Mouse (Mus musculus): ENCODE measurements at regions not wholly inside any gene's neighbourhood (a gene's known extent, or its start where the extent isn't known, plus 50 kb on each side); places are given as distances from the start of the nearest gene placed in this dataset.

GRCm38 (mm10) chr7:83489790-83490189, 94.9 kb upstream of the Tmc3 start:
- WGBS = 88% methylated on average over 1 of the region's 1 CpGs
- H3K4me2 ChIP-seq (ENCODE audit: low read depth, low read length) = no peak overlapping the region
- DNase-seq (ENCODE audit: low spot score) (peak; percentile 78), ATAC-seq (replicated peaks; ENCODE audit: insufficient number of reproducible peaks, low FRiP score, low TSS enrichment, low read depth) (no peak; the same call in 1 of the 2 replicates)
- H3K27me3 ChIP-seq (ENCODE audit: control insufficient read depth, insufficient read depth, low read length) = no peaks in the 10 kb centered on the region
- H3K27ac ChIP-seq (replicated peaks; ENCODE audit: low read depth, low read length) = no peak overlapping the region
- H3K9me3 ChIP-seq (replicated peaks; ENCODE audit: control insufficient read depth, low read length) = no peaks in the 10 kb centered on the region
- H3K4me3 ChIP-seq (ENCODE audit: low read depth, low read length) = no peak overlapping the region
- H3K36me3 ChIP-seq (replicated peaks; ENCODE audit: control insufficient read depth, insufficient read depth, low read depth, low read length) = no peaks in the 10 kb centered on the region
- no peaks in the 10 kb centered on the region for H3K4me1 ChIP-seq (ENCODE audit: control insufficient read depth, insufficient read depth, low read length)
- H3K9ac ChIP-seq (replicated peaks; ENCODE audit: low read length) = no peak overlapping the region

GRCm38 (mm10) chr7:83504996-83505645, 79.6 kb upstream of the Tmc3 start:
- 68% methylated on average over 2 of the region's 2 CpGs for WGBS
- DNase-seq (ENCODE audit: low spot score) = no peak

GRCm38 (mm10) chr7:83516295-83516694, 68.4 kb upstream of the Tmc3 start:
- 75% methylated on average over 4 of the region's 4 CpGs for WGBS
- H3K9me3 ChIP-seq (replicated peaks; ENCODE audit: control insufficient read depth, low read length) = no peaks in the 10 kb centered on the region
- no peaks in the 10 kb centered on the region for H3K4me1 ChIP-seq (ENCODE audit: control insufficient read depth, insufficient read depth, low read length)
- no peak for ATAC-seq (replicated peaks; ENCODE audit: insufficient number of reproducible peaks, low FRiP score, low TSS enrichment, low read depth)
- H3K27ac ChIP-seq (replicated peaks; ENCODE audit: low read depth, low read length) = no peak overlapping the region
- H3K9ac ChIP-seq (replicated peaks; ENCODE audit: low read length) = no peak overlapping the region
- H3K4me2 ChIP-seq (ENCODE audit: low read depth, low read length) = no peak overlapping the region
- no peaks in the 10 kb centered on the region for H3K36me3 ChIP-seq (replicated peaks; ENCODE audit: control insufficient read depth, insufficient read depth, low read depth, low read length)
- no peak for DNase-seq (ENCODE audit: low spot score)
- no peaks in the 10 kb centered on the region for H3K27me3 ChIP-seq (ENCODE audit: control insufficient read depth, insufficient read depth, low read length)
- H3K4me3 ChIP-seq (ENCODE audit: low read depth, low read length) = no peak overlapping the region

More at GRCm38 (mm10) chr7:83504996-83505645, 79.6 kb upstream of the Tmc3 start:
- no peak for ATAC-seq (replicated peaks; ENCODE audit: insufficient number of reproducible peaks, low FRiP score, low TSS enrichment, low read depth)
- no peak overlapping the region for H3K9ac ChIP-seq (replicated peaks; ENCODE audit: low read length)
- H3K27ac ChIP-seq (replicated peaks; ENCODE audit: low read depth, low read length) = no peak overlapping the region
- no peaks in the 10 kb centered on the region for H3K9me3 ChIP-seq (replicated peaks; ENCODE audit: control insufficient read depth, low read length)
- H3K27me3 ChIP-seq (ENCODE audit: control insufficient read depth, insufficient read depth, low read length) = no peaks in the 10 kb centered on the region
- no peaks in the 10 kb centered on the region for H3K36me3 ChIP-seq (replicated peaks; ENCODE audit: control insufficient read depth, insufficient read depth, low read depth, low read length)
- no peak overlapping the region for H3K4me3 ChIP-seq (ENCODE audit: low read depth, low read length)
- H3K4me2 ChIP-seq (ENCODE audit: low read depth, low read length) = no peak overlapping the region
- H3K4me1 ChIP-seq (ENCODE audit: control insufficient read depth, insufficient read depth, low read length) = no peaks in the 10 kb centered on the region

GRCm38 (mm10) chr7:83521511-83521910, 63.2 kb upstream of the Tmc3 start:
- 87% methylated on average over 7 of the region's 7 CpGs for WGBS
- no peaks in the 10 kb centered on the region for H3K4me1 ChIP-seq (ENCODE audit: control insufficient read depth, insufficient read depth, low read length)
- H3K9me3 ChIP-seq (replicated peaks; ENCODE audit: control insufficient read depth, low read length) = no peaks in the 10 kb centered on the region
- no peak overlapping the region for H3K4me2 ChIP-seq (ENCODE audit: low read depth, low read length)
- no peak for DNase-seq (ENCODE audit: low spot score)
- H3K9ac ChIP-seq (replicated peaks; ENCODE audit: low read length) = no peak overlapping the region
- no peak for ATAC-seq (replicated peaks; ENCODE audit: insufficient number of reproducible peaks, low FRiP score, low TSS enrichment, low read depth)
- H3K36me3 ChIP-seq (replicated peaks; ENCODE audit: control insufficient read depth, insufficient read depth, low read depth, low read length) = no peaks in the 10 kb centered on the region
- H3K27ac ChIP-seq (replicated peaks; ENCODE audit: low read depth, low read length) = no peak overlapping the region
- no peak overlapping the region for H3K4me3 ChIP-seq (ENCODE audit: low read depth, low read length)
- no peaks in the 10 kb centered on the region for H3K27me3 ChIP-seq (ENCODE audit: control insufficient read depth, insufficient read depth, low read length)

Data from embryonic facial prominence, embryonic 11.5 days (tissue).